Mouse (Mus musculus): ENCODE measurements around the gene Grsf1. TPM values are rescaled to one million over a fixed set of nuclear protein-coding genes. Genes with fewer than 3 reads are reported as not detected.

Gene Grsf1
- polyA plus RNA-seq, 1 experiment from 2014 or later, result 64.6 TPM

DNA sequence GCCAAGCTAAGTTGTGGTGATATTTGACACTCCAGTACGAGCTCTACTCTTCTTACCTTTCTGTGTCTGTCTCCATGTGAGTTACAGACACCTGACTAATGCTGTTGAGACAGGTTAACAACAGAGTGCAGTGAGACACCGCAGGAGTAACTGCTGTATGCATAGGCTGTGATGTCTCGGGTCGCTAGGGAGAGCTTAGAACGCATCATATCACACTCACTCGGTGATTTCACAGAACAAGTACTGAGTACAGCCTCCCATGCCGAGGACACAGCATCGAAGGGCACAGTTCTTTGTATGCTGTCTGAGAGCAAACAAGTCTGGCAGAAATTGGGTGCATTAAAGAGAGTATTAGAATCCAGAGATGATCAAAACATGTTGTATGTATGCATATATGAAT lies 46.0 kb downstream of the Grsf1 start:
- H3K36me3 ChIP-seq (ENCODE audit: control insufficient read depth, insufficient read depth, low read length), result peaks cover 62% of the 10 kb centered on the region; the same call in 1 of the 2 replicates
- no peaks in the 10 kb centered on the region for H3K4me1 ChIP-seq (ENCODE audit: control insufficient read depth, insufficient read depth, low read length)
- DNase-seq (ENCODE audit: low spot score) (no peak), ATAC-seq (ENCODE audit: low read depth) (no peak)
- no peaks in the 10 kb centered on the region for H3K27me3 ChIP-seq (replicated peaks; ENCODE audit: control insufficient read depth, insufficient read depth, low read length)
- 87% methylated on average over 8 of the region's 8 CpGs for WGBS
- no peak overlapping the region for H3K9ac ChIP-seq (ENCODE audit: low read depth, low read length)
- H3K27ac ChIP-seq (replicated peaks; ENCODE audit: low read depth, low read length), result no peak overlapping the region
- H3K4me2 ChIP-seq (ENCODE audit: low read depth, low read length), result no peak overlapping the region
- no peak overlapping the region for H3K4me3 ChIP-seq (ENCODE audit: low read depth, low read length)
- no peaks in the 10 kb centered on the region for H3K9me3 ChIP-seq (ENCODE audit: control insufficient read depth, low read length)

DNA sequence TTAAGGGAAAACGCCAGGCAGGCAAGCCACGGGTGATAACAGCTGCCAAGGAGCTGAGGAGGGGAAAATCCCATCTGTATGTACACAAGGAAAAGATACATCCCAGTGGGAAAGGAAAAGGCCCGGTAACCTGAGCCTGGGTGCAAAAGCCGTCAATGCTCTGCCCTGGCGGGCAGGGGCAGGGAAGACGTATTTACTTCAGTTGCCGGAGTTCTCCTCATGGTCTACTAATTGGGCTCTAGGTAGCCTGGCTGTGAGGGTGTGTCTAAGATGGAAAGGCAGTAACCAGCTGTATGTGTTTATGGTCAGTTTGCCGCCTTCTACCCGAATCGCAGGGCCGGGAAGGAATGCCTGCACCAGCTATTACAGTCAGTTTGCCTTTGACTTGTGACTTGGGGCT lies 46.8 kb downstream of the Grsf1 start:
- Histone ChIP-seq H3K27me3 (replicated peaks; ENCODE audit: control insufficient read depth, insufficient read depth, low read length) (no peaks in the 10 kb centered on the region), H3K36me3 (ENCODE audit: control insufficient read depth, insufficient read depth, low read length) (peaks cover 53% of the 10 kb centered on the region; the same call in 1 of the 2 replicates), H3K9me3 (ENCODE audit: control insufficient read depth, low read length) (no peaks in the 10 kb centered on the region), H3K4me1 (ENCODE audit: control insufficient read depth, insufficient read depth, low read length) (no peaks in the 10 kb centered on the region), H3K9ac (ENCODE audit: low read depth, low read length) (no peak overlapping the region), H3K27ac (replicated peaks; ENCODE audit: low read depth, low read length) (no peak overlapping the region), H3K4me3 (ENCODE audit: low read depth, low read length) (no peak overlapping the region), H3K4me2 (ENCODE audit: low read depth, low read length) (no peak overlapping the region)
- ATAC-seq (ENCODE audit: low read depth) (peak; percentile 77), DNase-seq (ENCODE audit: low spot score) (peak; percentile 39)
- 63% methylated on average over 11 of the region's 11 CpGs for WGBS

DNA sequence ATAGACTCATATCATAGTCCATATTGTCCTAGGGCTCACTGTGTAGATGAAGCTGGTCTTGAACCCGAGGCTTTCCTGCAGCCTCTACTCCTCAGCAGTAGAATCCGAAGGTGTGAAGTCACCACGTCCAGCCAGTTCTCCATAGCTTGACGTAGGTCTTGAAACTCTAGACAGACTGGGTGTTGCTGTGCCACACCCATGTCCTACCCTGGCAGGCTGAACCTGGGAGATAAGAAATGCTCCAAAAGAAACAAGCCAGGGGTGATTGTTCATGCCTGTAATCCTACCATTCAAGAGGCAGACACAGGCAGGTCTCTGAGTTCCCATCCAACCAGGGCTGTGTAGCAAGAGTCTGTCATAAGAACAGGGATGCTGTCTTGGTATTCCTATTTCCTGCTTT lies 48.4 kb downstream of the Grsf1 start:
- H3K4me1 ChIP-seq (ENCODE audit: control insufficient read depth, insufficient read depth, low read length), result no peaks in the 10 kb centered on the region
- H3K27me3 ChIP-seq (replicated peaks; ENCODE audit: control insufficient read depth, insufficient read depth, low read length), result no peaks in the 10 kb centered on the region
- H3K36me3 ChIP-seq (ENCODE audit: control insufficient read depth, insufficient read depth, low read length), result peaks cover 44% of the 10 kb centered on the region; the same call in 1 of the 2 replicates
- H3K9ac ChIP-seq (ENCODE audit: low read depth, low read length), result no peak overlapping the region
- no peak overlapping the region for H3K27ac ChIP-seq (replicated peaks; ENCODE audit: low read depth, low read length)
- H3K4me2 ChIP-seq (ENCODE audit: low read depth, low read length), result no peak overlapping the region
- no peak for ATAC-seq (ENCODE audit: low read depth)
- H3K9me3 ChIP-seq (ENCODE audit: control insufficient read depth, low read length), result no peaks in the 10 kb centered on the region
- H3K4me3 ChIP-seq (ENCODE audit: low read depth, low read length), result no peak overlapping the region
- DNase-seq (ENCODE audit: low spot score), result no peak
- 83% methylated on average over 4 of the region's 4 CpGs for WGBS

DNA sequence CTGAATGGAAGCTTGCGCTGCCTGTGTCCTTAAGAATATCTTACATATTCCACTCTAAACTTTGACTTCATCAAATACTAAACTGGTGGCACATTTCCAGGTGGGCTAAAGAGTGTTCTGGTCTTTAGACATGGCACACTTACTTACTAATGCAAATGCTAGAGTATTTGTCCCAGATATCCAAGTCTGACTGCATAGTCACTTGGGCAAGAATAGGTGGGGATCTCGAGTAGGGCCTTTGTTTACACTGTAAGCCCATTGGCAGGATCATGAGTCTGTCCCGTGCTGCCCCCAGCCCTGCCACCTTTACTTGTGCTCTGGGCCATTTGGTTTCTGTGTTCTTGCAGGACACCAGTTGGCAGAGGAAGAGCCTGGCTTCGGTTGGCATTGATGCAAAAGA lies 59.0 kb downstream of the Grsf1 start:
- Histone ChIP-seq H3K36me3 (ENCODE audit: control insufficient read depth, insufficient read depth, low read length) (peaks cover 28% of the 10 kb centered on the region), H3K27me3 (replicated peaks; ENCODE audit: control insufficient read depth, insufficient read depth, low read length) (no peaks in the 10 kb centered on the region), H3K27ac (replicated peaks; ENCODE audit: low read depth, low read length) (no peak overlapping the region), H3K4me1 (ENCODE audit: control insufficient read depth, insufficient read depth, low read length) (no peaks in the 10 kb centered on the region), H3K9ac (ENCODE audit: low read depth, low read length) (no peak overlapping the region), H3K4me2 (ENCODE audit: low read depth, low read length) (no peak overlapping the region), H3K9me3 (ENCODE audit: control insufficient read depth, low read length) (no peaks in the 10 kb centered on the region), H3K4me3 (ENCODE audit: low read depth, low read length) (no peak overlapping the region)
- 77% methylated on average over 4 of the region's 4 CpGs for WGBS
- no peak for ATAC-seq (ENCODE audit: low read depth)
- no peak for DNase-seq (ENCODE audit: low spot score)

DNA sequence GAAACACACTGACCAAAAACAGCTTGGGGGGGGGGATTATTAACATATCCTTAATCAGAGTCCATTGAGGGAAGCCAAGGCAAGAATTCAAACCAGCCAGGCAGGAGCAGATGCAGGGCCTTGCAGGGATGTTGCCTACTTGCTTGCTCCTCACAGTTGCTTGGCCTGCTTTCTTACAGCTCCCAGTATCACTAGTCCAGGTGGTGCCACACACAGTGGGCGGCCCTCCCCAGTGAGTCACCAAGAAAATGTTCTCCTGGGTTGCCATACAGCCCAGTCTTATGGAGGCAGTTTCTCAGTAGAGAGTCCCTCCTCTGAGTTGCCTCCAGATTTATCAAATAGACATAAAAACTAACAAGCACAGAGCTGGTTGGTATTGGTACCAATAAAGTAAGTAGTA lies 61.8 kb downstream of the Grsf1 start:
- Histone ChIP-seq H3K4me3 (ENCODE audit: low read depth, low read length) (no peak overlapping the region), H3K27ac (replicated peaks; ENCODE audit: low read depth, low read length) (no peak overlapping the region), H3K27me3 (replicated peaks; ENCODE audit: control insufficient read depth, insufficient read depth, low read length) (no peaks in the 10 kb centered on the region), H3K9ac (ENCODE audit: low read depth, low read length) (no peak overlapping the region), H3K9me3 (ENCODE audit: control insufficient read depth, low read length) (no peaks in the 10 kb centered on the region), H3K4me1 (ENCODE audit: control insufficient read depth, insufficient read depth, low read length) (no peaks in the 10 kb centered on the region), H3K4me2 (ENCODE audit: low read depth, low read length) (no peak overlapping the region), H3K36me3 (ENCODE audit: control insufficient read depth, insufficient read depth, low read length) (peaks cover 16% of the 10 kb centered on the region)
- no peak for DNase-seq (ENCODE audit: low spot score)
- no peak for ATAC-seq (ENCODE audit: low read depth)
- WGBS, result 100% methylated on average over 1 of the region's 1 CpGs

Other genes starting within 250 kb of the Grsf1 start
- 6.2 and 10.6 TPM in 2 replicates for gene Ambn, start 220.2 kb downstream of the Grsf1 start, polyA plus RNA-seq (2014; fragmentation: Nextera tagmentation; extraction: Ambion mirVana)
- gene Enam, start 188.2 kb downstream of the Grsf1 start, polyA plus RNA-seq (2014; fragmentation: Nextera tagmentation; extraction: Ambion mirVana), result 0.07 TPM in 1 of 2 replicates, not detected in the other
- gene Jchain, start 148.3 kb downstream of the Grsf1 start, polyA plus RNA-seq (2014; fragmentation: Nextera tagmentation; extraction: Ambion mirVana), result 0.20 and 0.36 TPM in 2 replicates
- 55.3 and 55.7 TPM in 2 replicates for gene Utp3, start 121.7 kb downstream of the Grsf1 start, polyA plus RNA-seq (2014; fragmentation: Nextera tagmentation; extraction: Ambion mirVana)
- gene Rufy3, start 111.1 kb downstream of the Grsf1 start, polyA plus RNA-seq (2014; fragmentation: Nextera tagmentation; extraction: Ambion mirVana), result 16.9 and 18.7 TPM in 2 replicates
- 14.3 and 16.1 TPM in 2 replicates for gene Mob1b, start 44.7 kb upstream of the Grsf1 start, polyA plus RNA-seq (2014; fragmentation: Nextera tagmentation; extraction: Ambion mirVana)
- gene Dck, start 88.8 kb upstream of the Grsf1 start, polyA plus RNA-seq (2014; fragmentation: Nextera tagmentation; extraction: Ambion mirVana), result 36.9 and 41.6 TPM in 2 replicates
- 4.0 and 4.5 TPM in 2 replicates for gene Slc4a4, start 210.6 kb upstream of the Grsf1 start, polyA plus RNA-seq (2014; fragmentation: Nextera tagmentation; extraction: Ambion mirVana)

All from embryonic facial prominence, embryonic 14.5 days (tissue).